Mouse (Mus musculus): ENCODE data around the gene Gpr39. TPM values are rescaled to one million over a fixed set of nuclear protein-coding genes. Genes with fewer than 3 reads are reported as not detected.
A peak's percentile ranks its signal among the peaks of the same experiment; 100 is the strongest.

Gene Gpr39
- polyA plus RNA-seq, 1 experiment from 2014 or later: not detected

GRCm38 (mm10) chr1:125744766-125745165 lies 68.0 kb downstream of the Gpr39 start:
- no peaks in the 10 kb centered on the region for H3K9me3 ChIP-seq
- no peak for ATAC-seq (replicated peaks)
- H3K9ac ChIP-seq: no peak overlapping the region
- H3K4me1 ChIP-seq: no peaks in the 10 kb centered on the region
- no peak overlapping the region for H3K27ac ChIP-seq
- H3K4me2 ChIP-seq: no peak overlapping the region
- no peaks in the 10 kb centered on the region for H3K27me3 ChIP-seq (replicated peaks)
- no peaks in the 10 kb centered on the region for H3K36me3 ChIP-seq (replicated peaks)
- 85% methylated on average over 4 of the region's 4 CpGs for WGBS
- no peak overlapping the region for H3K4me3 ChIP-seq

DNA sequence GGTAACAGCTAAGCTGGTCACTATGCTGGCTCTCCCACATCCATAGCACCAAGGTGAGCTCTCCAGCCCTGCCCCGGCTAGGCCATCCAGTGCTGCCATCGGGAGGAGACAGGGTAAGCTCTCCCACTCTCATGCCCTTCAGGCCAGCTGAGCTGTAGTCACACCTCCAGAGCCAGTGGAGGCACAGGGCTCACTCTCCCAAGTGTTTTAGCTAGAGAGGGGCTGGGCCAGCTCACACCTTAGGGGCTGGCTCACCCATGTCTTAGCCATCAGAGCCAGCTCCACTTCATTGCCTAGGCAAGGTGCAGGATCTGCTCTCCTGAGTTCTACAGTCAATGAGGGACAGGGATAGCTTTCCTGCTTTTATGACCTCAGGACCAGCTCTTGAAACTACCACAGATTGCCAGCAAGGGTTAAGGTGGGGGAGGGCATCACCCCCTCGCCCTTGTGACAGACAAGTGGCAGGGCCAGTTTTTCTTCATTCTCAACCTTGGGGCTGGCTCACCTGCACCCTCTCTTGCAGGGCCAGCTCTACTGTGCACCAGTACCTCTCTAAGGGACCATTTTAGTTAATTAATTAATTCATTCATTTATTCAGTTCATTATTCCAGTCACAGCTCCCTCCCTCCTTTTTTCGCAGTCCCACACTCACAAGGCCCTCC lies 78.7 kb downstream of the Gpr39 start:
- Histone ChIP-seq H3K4me3 (no peak overlapping the region), H3K9me3 (no peaks in the 10 kb centered on the region), H3K36me3 (replicated peaks) (no peaks in the 10 kb centered on the region), H3K27me3 (replicated peaks) (no peaks in the 10 kb centered on the region), H3K27ac (no peak overlapping the region), H3K4me2 (no peak overlapping the region), H3K9ac (no peak overlapping the region), H3K4me1 (0 out of 2 replicates have a peak, but pooled peaks cover 5% of the 10 kb centered on the region)
- no peak for ATAC-seq (replicated peaks)
- 87% methylated on average over 4 of the region's 4 CpGs for WGBS

DNA sequence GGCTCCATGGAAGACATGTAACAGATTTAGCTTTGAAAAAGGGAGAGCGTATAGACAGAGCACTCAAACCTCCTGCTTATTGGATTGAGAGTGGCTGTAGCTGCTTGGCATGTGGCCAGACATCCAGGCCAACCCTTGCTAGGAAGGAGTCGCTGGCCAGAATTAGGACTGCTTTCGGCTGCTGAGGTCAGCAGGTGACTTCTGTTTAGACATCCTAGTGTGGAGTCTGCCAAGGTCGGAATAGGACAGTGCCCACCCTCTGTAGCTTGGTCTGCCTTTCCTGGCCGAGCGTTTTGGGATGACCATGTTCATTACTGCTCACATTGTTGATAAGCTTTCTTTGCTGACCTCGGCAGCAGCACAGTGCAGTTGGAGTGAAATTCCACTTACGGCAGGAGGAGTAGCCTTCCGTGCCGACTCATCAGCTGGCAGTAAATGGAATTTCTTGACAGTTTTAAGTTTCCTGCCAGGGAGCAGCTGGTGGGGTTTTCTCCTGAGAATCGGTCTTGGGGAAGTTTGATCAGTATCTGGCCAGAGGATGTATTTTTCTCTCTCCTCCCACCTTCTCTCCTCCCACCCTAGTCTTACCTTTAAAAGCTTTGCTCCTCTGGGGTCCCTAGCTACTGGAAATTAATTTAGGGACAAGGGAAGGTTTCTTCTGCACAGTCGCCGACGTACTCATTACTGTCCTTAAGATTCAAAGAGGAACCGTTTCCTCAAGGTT lies 83.3 kb downstream of the Gpr39 start:
- H3K4me3 ChIP-seq: no peak overlapping the region
- 0 out of 2 replicates have a peak, but pooled peaks cover 7% of the 10 kb centered on the region for H3K4me1 ChIP-seq
- WGBS: 73% methylated on average over 15 of the region's 15 CpGs
- no peaks in the 10 kb centered on the region for H3K9me3 ChIP-seq
- H3K27ac ChIP-seq: no peak overlapping the region
- no peaks in the 10 kb centered on the region for H3K36me3 ChIP-seq (replicated peaks)
- H3K4me2 ChIP-seq: no peak overlapping the region
- H3K9ac ChIP-seq: no peak overlapping the region
- no peaks in the 10 kb centered on the region for H3K27me3 ChIP-seq (replicated peaks)
- peak; percentile 48; the same call in 1 of the 2 replicates for ATAC-seq (replicated peaks)

DNA sequence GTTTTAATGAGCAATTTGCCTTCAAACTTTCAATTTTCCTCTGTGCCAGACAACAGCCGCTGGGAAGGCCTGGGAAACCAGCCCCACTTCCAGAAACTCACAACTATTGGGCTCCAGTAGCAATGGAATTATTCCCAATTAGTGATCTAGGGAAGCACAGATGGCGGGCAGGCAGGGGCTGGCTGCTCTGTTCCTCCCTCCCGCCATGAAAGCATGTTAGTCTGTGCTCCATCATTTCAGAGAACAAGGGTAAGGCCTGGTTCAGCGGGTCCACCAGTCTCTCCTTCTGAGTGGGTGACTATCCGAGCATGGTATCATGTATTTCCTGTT lies 83.9 kb downstream of the Gpr39 start:
- no peak overlapping the region for H3K4me2 ChIP-seq

GRCm38 (mm10) chr1:125762076-125762475 lies 85.3 kb downstream of the Gpr39 start:
- no peaks in the 10 kb centered on the region for H3K27me3 ChIP-seq (replicated peaks)
- no peak overlapping the region for H3K27ac ChIP-seq
- no peak overlapping the region for H3K9ac ChIP-seq
- H3K4me1 ChIP-seq: 0 out of 2 replicates have a peak, but pooled peaks cover 7% of the 10 kb centered on the region
- no peak overlapping the region for H3K4me2 ChIP-seq
- no peaks in the 10 kb centered on the region for H3K9me3 ChIP-seq
- no peaks in the 10 kb centered on the region for H3K36me3 ChIP-seq (replicated peaks)
- no peak for ATAC-seq (replicated peaks)
- H3K4me3 ChIP-seq: no peak overlapping the region
- WGBS: 40% methylated on average over 1 of the region's 1 CpGs

More for the DNA sequence above, 83.9 kb downstream of the Gpr39 start:
- Histone ChIP-seq H3K4me1 (0 out of 2 replicates have a peak, but pooled peaks cover 7% of the 10 kb centered on the region), H3K27me3 (replicated peaks) (no peaks in the 10 kb centered on the region), H3K9me3 (no peaks in the 10 kb centered on the region), H3K36me3 (replicated peaks) (no peaks in the 10 kb centered on the region), H3K27ac (no peak overlapping the region), H3K9ac (no peak overlapping the region), H3K4me3 (no peak overlapping the region)
- no peak; the same call in 1 of the 2 replicates for ATAC-seq (replicated peaks)
- 72% methylated on average over 5 of the region's 5 CpGs for WGBS

DNA sequence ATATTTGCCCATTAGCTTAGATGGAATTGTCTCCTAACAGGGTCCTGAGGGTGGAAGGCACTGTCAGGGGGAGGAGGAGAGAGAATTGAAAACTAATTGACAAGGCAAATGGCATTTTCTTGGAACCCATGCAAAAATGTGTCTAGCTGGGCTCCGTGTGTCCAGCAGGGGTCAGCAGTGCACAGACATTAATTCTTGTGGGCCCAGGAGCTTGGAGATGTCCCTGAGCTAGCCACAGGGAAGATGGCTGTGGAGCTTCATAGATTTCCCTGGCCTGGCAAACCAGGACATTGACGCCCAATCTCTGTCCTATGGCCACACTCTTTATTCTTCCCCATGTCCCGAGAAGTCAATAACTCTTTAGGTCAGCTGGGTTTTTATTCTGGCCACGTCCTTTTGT lies 113.0 kb downstream of the Gpr39 start:
- 0 out of 2 replicates have a peak, but pooled peaks cover 3% of the 10 kb centered on the region for H3K27me3 ChIP-seq (replicated peaks)
- WGBS: 21% methylated on average over 4 of the region's 4 CpGs
- no peaks in the 10 kb centered on the region for H3K4me1 ChIP-seq
- no peak overlapping the region for H3K27ac ChIP-seq
- H3K4me2 ChIP-seq: no peak overlapping the region
- no peak overlapping the region for H3K4me3 ChIP-seq
- H3K36me3 ChIP-seq (replicated peaks): no peaks in the 10 kb centered on the region
- ATAC-seq (replicated peaks): peak; percentile 67; the same call in 1 of the 2 replicates
- H3K9ac ChIP-seq: no peak overlapping the region
- no peaks in the 10 kb centered on the region for H3K9me3 ChIP-seq

DNA sequence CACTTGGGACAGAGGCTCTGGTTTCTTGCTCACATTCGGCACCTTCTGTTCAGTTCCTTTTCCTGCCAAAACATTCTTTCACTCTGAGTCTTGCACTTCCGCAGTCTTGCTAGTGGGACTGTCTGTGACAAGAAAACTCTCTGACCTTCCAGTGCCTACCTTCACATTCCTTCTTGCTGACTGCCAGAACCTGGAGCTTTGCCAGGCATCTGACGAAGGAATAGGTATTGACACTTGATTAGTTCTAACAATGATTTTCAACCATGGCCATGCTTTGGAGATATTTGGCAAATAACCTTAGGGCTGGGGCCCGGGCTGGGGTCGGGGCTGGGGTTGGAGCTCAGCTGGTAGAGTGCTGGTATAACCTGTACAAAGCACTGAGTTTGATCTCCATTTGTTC lies 123.7 kb downstream of the Gpr39 start:
- WGBS: 94% methylated on average over 5 of the region's 5 CpGs
- Histone ChIP-seq H3K4me3 (no peak overlapping the region), H3K4me1 (no peaks in the 10 kb centered on the region), H3K9me3 (no peaks in the 10 kb centered on the region; the same call in 1 of the 2 replicates), H3K27me3 (replicated peaks) (no peaks in the 10 kb centered on the region), H3K36me3 (replicated peaks) (no peaks in the 10 kb centered on the region), H3K4me2 (no peak overlapping the region), H3K9ac (no peak overlapping the region), H3K27ac (no peak overlapping the region)
- ATAC-seq (replicated peaks): no peak

- H3K9ac ChIP-seq: no peak overlapping the region
- no peaks in the 10 kb centered on the region for H3K36me3 ChIP-seq (replicated peaks)
- WGBS: 76% methylated on average over 2 of the region's 2 CpGs
- no peaks in the 10 kb centered on the region for H3K27me3 ChIP-seq (replicated peaks)
- no peaks in the 10 kb centered on the region for H3K4me1 ChIP-seq
- ATAC-seq (replicated peaks): 0 out of 2 replicates have a peak, but pooled peaks have one; percentile 27
- no peak overlapping the region for H3K27ac ChIP-seq
- no peaks in the 10 kb centered on the region for H3K9me3 ChIP-seq
- H3K4me3 ChIP-seq: no peak overlapping the region
- H3K4me2 ChIP-seq: no peak overlapping the region
Measured at GRCm38 (mm10) chr1:125808426-125808825, 131.6 kb downstream of the Gpr39 start.

DNA sequence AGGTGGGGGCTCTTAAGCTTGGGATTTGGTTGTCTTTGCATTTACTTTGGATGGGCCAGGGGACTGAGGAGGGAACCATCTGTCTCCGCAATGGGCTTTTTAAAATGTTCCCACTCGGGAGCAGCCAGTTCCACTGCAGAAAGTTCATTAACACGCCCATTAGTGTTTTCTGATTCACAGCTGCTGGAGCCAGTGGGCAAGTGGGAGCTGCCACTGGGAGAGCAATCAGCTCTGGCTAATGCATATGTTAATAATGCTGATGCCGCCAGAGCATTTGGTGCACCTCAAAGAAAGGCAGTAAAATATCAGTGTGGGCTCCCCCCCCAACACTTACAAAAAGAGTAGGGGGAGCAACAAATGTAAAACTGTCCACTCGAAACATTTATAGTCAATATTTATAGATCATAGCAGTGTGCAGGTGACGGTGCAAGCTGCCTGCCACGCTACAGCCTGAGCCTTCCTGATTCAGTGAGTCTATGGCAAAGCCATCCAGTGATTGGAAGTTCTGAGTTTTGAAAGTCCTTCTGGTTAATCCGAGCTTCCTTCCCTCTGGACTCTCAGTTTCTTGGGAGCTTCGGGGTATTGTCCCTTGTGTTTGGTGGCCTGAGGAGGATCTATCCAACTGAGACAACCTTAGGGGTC lies 136.5 kb downstream of the Gpr39 start:
- Histone ChIP-seq H3K27ac (no peak overlapping the region), H3K36me3 (replicated peaks) (no peaks in the 10 kb centered on the region), H3K4me1 (no peaks in the 10 kb centered on the region), H3K9ac (no peak overlapping the region), H3K4me3 (no peak overlapping the region), H3K4me2 (no peak overlapping the region), H3K9me3 (no peaks in the 10 kb centered on the region), H3K27me3 (replicated peaks) (no peaks in the 10 kb centered on the region)
- 68% methylated on average over 9 of the region's 9 CpGs for WGBS
- no peak for ATAC-seq (replicated peaks)

GRCm38 (mm10) chr1:125821101-125821500 lies 144.3 kb downstream of the Gpr39 start:
- Histone ChIP-seq H3K4me3 (no peak overlapping the region), H3K9ac (no peak overlapping the region)
- 79% methylated on average over 7 of the region's 7 CpGs for WGBS

GRCm38 (mm10) chr1:125823611-125824010 lies 146.8 kb downstream of the Gpr39 start:
- Histone ChIP-seq H3K9ac (no peak overlapping the region), H3K36me3 (replicated peaks) (no peaks in the 10 kb centered on the region), H3K4me1 (no peaks in the 10 kb centered on the region), H3K4me3 (no peak overlapping the region), H3K9me3 (no peaks in the 10 kb centered on the region), H3K27me3 (replicated peaks) (no peaks in the 10 kb centered on the region), H3K27ac (no peak overlapping the region), H3K4me2 (no peak overlapping the region)
- no peak for ATAC-seq (replicated peaks)
- 85% methylated on average over 4 of the region's 4 CpGs for WGBS

More at GRCm38 (mm10) chr1:125821101-125821500, 144.3 kb downstream of the Gpr39 start:
- no peaks in the 10 kb centered on the region for H3K27me3 ChIP-seq (replicated peaks)
- H3K9me3 ChIP-seq: no peaks in the 10 kb centered on the region
- ATAC-seq (replicated peaks): no peak
- H3K36me3 ChIP-seq (replicated peaks): no peaks in the 10 kb centered on the region
- no peaks in the 10 kb centered on the region for H3K4me1 ChIP-seq
- no peak overlapping the region for H3K27ac ChIP-seq
- no peak overlapping the region for H3K4me2 ChIP-seq

GRCm38 (mm10) chr1:125837507-125837906 lies 160.7 kb downstream of the Gpr39 start:
- H3K9me3 ChIP-seq: no peaks in the 10 kb centered on the region
- no peaks in the 10 kb centered on the region; the same call in none of the 2 replicates for H3K4me1 ChIP-seq
- no peaks in the 10 kb centered on the region for H3K27me3 ChIP-seq (replicated peaks)
- no peak for ATAC-seq (replicated peaks)
- H3K36me3 ChIP-seq (replicated peaks): no peaks in the 10 kb centered on the region
- no peak overlapping the region for H3K4me2 ChIP-seq
- WGBS: 62% methylated on average over 1 of the region's 1 CpGs
- no peak overlapping the region for H3K27ac ChIP-seq
- no peak overlapping the region for H3K4me3 ChIP-seq
- H3K9ac ChIP-seq: no peak overlapping the region

Measured in midbrain, embryonic 15.5 days (tissue).